7 mouse cellular contexts compared by ENCODE assay signal in the genomic region with DNA sequence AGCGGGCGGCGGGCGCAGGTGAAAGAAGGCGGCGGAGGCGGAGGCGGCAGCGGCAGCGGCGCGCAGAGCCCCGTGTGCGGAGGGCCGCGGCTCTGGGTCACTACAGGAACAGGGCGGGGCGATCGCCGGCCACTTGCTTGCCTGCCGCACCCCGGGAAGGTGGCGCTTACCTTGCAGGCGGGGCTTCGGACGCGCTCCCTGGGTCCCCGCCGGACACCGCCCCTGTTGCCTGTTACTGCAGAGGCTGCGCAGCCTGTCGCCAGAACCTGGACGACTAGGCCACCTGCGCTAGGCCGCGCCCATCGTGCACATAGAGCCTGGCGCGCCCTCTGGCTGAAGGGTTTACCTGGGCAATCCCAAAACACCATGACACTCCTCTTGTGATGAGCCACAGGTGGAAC. TPM values are rescaled to one million over a fixed set of nuclear protein-coding genes. Genes with fewer than 3 reads are reported as not detected.
DNase-seq lines count a peak whose midpoint lies in the region; ATAC-seq and TF ChIP-seq lines count a peak whose summit lies in the region.

TSS of gene Ppl (minus strand) at position 21 of the 401 bp plus-strand sequence.

- H3K4me3 ChIP-seq in heart, embryonic 10.5 days: peak within 1 kb of the TSS; percentile 61
- peak within 1 kb of the TSS; percentile 52 for H3K4me3 ChIP-seq in lung, embryonic 15.5 days
- H3K4me3 ChIP-seq in small intestine, adult 2 months (ENCODE audit: low read depth, low read length): peak within 1 kb of the TSS; percentile 87

- DNase-seq in adrenal gland, adult 8-10 months: peak; percentile 46
- DNase-seq in cerebellum, postnatal 10 days: peak; percentile 40 to 48
- DNase-seq in heart, embryonic 10.5 days (ENCODE audit: low spot score): no peak
- peak; percentile 88 to 91 for DNase-seq in kidney, adult 8-10 months
- no peak for DNase-seq in right cerebral cortex, postnatal 36 days (ENCODE audit: low spot score in 2 of 2)

- peak within 1 kb of the TSS; percentile 62 for H3K4me2 ChIP-seq in lung, embryonic 15.5 days

- TF ChIP-seq CTCF in small intestine, adult 2 months (IDR thresholded peaks at IDR 0.05; ENCODE audit: extremely low read depth, insufficient read length, insufficient replicate concordance, low read depth, low read length): peak; percentile 65; the same call in 1 of the 2 replicates

- H3K27me3 ChIP-seq in heart, embryonic 10.5 days (ENCODE audit: insufficient read depth, poor library complexity, severe bottlenecking): peaks cover 81% of the 10 kb centered on the region
- peaks cover 48% of the 10 kb centered on the region for H3K27me3 ChIP-seq in lung, embryonic 15.5 days
- H3K27me3 ChIP-seq in small intestine, adult 2 months (ENCODE audit: control insufficient read depth, insufficient read depth, low read length): peaks cover 12% of the 10 kb centered on the region

- no peak for TF ChIP-seq POLR2A in small intestine, adult 2 months (IDR thresholded peaks at IDR 0.05; ENCODE audit: low read depth, low read length)

- peak within 1 kb of the TSS; percentile 51 for H3K9ac ChIP-seq in lung, embryonic 15.5 days

- ATAC-seq in lung, embryonic 15.5 days (ENCODE audit: borderline replicate concordance, extremely low read depth, low FRiP score, low TSS enrichment): peak; percentile 54

- H3K4me1 ChIP-seq in heart, embryonic 10.5 days: peaks cover 34% of the 10 kb centered on the region
- H3K4me1 ChIP-seq in lung, embryonic 15.5 days: peaks cover 58% of the 10 kb centered on the region
- H3K4me1 ChIP-seq in small intestine, adult 2 months (ENCODE audit: control insufficient read depth, insufficient read depth, insufficient read length, low read length): peaks cover 31% of the 10 kb centered on the region

- H3K36me3 ChIP-seq in heart, embryonic 10.5 days: no peaks in the 10 kb centered on the region
- no peaks in the 10 kb centered on the region for H3K36me3 ChIP-seq in lung, embryonic 15.5 days
- H3K36me3 ChIP-seq in small intestine, adult 2 months (ENCODE audit: control insufficient read depth, insufficient read depth, low read length): no peaks in the 10 kb centered on the region

- H3K27ac ChIP-seq in heart, embryonic 10.5 days: no peak within 1 kb of the TSS
- peak within 1 kb of the TSS; percentile 47 for H3K27ac ChIP-seq in lung, embryonic 15.5 days
- H3K27ac ChIP-seq in small intestine, adult 2 months (ENCODE audit: insufficient read depth, low read depth, low read length): no peak within 1 kb of the TSS

- H3K9me3 ChIP-seq in heart, embryonic 10.5 days: no peaks in the 10 kb centered on the region
- H3K9me3 ChIP-seq in lung, embryonic 15.5 days: no peaks in the 10 kb centered on the region

- 2% methylated on average over 39 of the region's 39 CpGs for WGBS in heart, embryonic 10.5 days
- WGBS in lung, embryonic 15.5 days: 1% methylated on average over 38 of the region's 39 CpGs
- under 1% methylated on average over 39 of the region's 39 CpGs for WGBS in small intestine, adult 2 months

RNA-seq across cellular contexts. Expression of gene Ppl, which starts in this region (rescaled TPM):
- total RNA-seq in adrenal gland, adult 8-10 months (2022): 10 to 100 TPM in 2 of 4 experiments, 1 to 10 TPM in 2; 3.1 to 17.7 (median 9.9) TPM
- polyA plus RNA-seq in heart, embryonic 10.5 days (2016; fragmentation: Nextera tagmentation; extraction: Ambion mirVana): 2.0 and 2.7 TPM in 2 replicates
- polyA plus RNA-seq in lung, embryonic 15.5 days (2015; fragmentation: Nextera tagmentation; extraction: Ambion mirVana): 6.3 and 6.7 TPM in 2 replicates
- polyA plus RNA-seq in small intestine, adult 2 months (2012; rRNA removed): 1.1 and 1.6 TPM in 2 replicates

Comparison
In these comparisons a context has a peak if more than half of its experiments do, and no peak if none do; other contexts are left out.
1. DNase-seq: peak in adrenal gland, adult 8-10 months (single experiment), cerebellum, postnatal 10 days (2 of 2) and kidney, adult 8-10 months (2 of 2); none in heart, embryonic 10.5 days (single experiment) and right cerebral cortex, postnatal 36 days (0 of 2).
2. Peak in every context shown above with its lines, with median percentiles within 50 percentile points of each other: H3K4me3 ChIP-seq.